Mouse (Mus musculus) small intestine, adult 2 months (tissue): ENCODE data around the gene Snx20. TPM values are rescaled to one million over a fixed set of nuclear protein-coding genes. Genes with fewer than 3 reads are reported as not detected.

ENCODE experiments used
- H3K27ac ChIP-seq: fragments of 200-500 bp; 2 replicates; pipeline ENCODE4 v1.5.1; 2012; ENCODE audit warnings: low read depth, low read length, control low read depth, inconsistent platforms; ENCODE audit not compliant: insufficient read depth
- H3K27me3 ChIP-seq: fragments of 200-500 bp; 2 replicates; pipeline ENCODE4 v1.6.1; 2012; ENCODE audit warnings: mild to moderate bottlenecking, moderate library complexity, low read length, inconsistent platforms; ENCODE audit not compliant: control insufficient read depth, insufficient read depth
- H3K36me3 ChIP-seq: fragments of 200-500 bp; 2 replicates; pipeline ENCODE4 v1.6.1; 2012; ENCODE audit warnings: mild to moderate bottlenecking, low read length, control low read depth, inconsistent platforms; ENCODE audit not compliant: control insufficient read depth, insufficient read depth
- H3K4me1 ChIP-seq: fragments of 200-500 bp; 2 replicates; pipeline ENCODE4 v1.6.1; 2012; ENCODE audit warnings: low read length, inconsistent platforms, mixed read lengths; ENCODE audit not compliant: control insufficient read depth, insufficient read depth, insufficient read length
- H3K4me3 ChIP-seq: fragments of 200-500 bp; 2 replicates; pipeline ENCODE4 v1.5.1; 2012; ENCODE audit warnings: low read depth, mild to moderate bottlenecking, control low read depth, inconsistent platforms, low read length, moderate library complexity
- CTCF ChIP-seq: fragments of 200-500 bp; IDR thresholded peaks from 2 replicates; pipeline ENCODE4 v1.5.1; 2012; ENCODE audit warnings: low read depth, mild to moderate bottlenecking, control low read depth, inconsistent platforms, low read length, moderate library complexity, mixed read lengths; ENCODE audit not compliant: insufficient replicate concordance, insufficient read length; ENCODE audit errors: extremely low read depth
- POLR2A ChIP-seq: fragments of 200-500 bp; IDR thresholded peaks from 2 replicates; pipeline ENCODE4 v1.6.1; 2012; ENCODE audit warnings: low read depth, mild to moderate bottlenecking, control low read depth, inconsistent platforms, low read length, moderate library complexity
- WGBS: fragments of 180-500 bp; shearing (Covaris S2); methylation state at CpG from one replicate; pipeline ENCODE4 v1.1.7; 2018; 5-methylcytosine and 5-hydroxymethylcytosine counted together
- polyA plus RNA-seq: library from polyadenylated mRNA; depleted of rRNA; stranded (reverse); fragments of >200 nt; gene quantifications from 2 replicates; pipeline ENCODE4 v1.2.3, GENCODE M21; 2012; rRNA removed

Snx20 gene
- polyA plus RNA-seq, 1 experiment = 210 TPM

DNA sequence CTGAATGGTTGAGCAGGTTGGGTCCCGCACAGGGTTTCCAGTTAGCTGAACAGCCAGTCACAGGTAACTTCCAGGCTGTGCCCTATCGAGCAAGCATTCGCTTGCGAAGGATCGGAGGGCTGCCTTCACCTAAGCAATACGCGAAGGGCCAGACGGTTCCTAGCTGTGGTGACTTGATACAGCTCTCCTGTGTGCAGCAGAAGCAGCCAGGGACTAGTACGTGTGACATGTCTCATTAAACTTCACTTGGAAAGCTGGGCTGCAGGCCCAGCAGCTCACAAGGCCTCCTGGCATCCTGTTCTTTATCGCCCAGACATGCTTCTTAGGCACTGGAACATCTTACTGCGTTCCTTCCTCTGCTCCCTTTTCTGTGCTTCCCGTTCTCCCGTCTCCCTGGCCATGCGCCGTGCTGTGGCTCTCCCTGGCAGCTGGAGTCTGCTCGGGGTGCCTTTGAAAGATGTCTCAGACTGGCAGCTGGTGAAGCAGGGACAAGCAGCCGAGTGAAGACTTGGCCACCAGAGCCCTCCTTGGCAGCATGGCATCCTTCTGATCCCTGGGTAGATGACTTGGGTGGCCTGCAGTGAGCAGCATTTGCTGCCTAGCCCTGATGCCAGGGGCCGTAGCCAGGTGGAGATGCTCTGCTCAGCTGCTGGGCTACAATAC, 56.1 kb downstream of the Snx20 start:
- no peaks in the 10 kb centered on the region for H3K27me3 ChIP-seq
- no peaks in the 10 kb centered on the region for H3K36me3 ChIP-seq
- no peak overlapping the region for H3K4me3 ChIP-seq
- peaks cover 8% of the 10 kb centered on the region for H3K4me1 ChIP-seq
- WGBS = 68% methylated on average over 18 of the region's 18 CpGs
- H3K27ac ChIP-seq = peak overlapping the region; percentile 49; the same call in 1 of the 2 replicates
- TF ChIP-seq CTCF (no peak), POLR2A (no peak)

DNA sequence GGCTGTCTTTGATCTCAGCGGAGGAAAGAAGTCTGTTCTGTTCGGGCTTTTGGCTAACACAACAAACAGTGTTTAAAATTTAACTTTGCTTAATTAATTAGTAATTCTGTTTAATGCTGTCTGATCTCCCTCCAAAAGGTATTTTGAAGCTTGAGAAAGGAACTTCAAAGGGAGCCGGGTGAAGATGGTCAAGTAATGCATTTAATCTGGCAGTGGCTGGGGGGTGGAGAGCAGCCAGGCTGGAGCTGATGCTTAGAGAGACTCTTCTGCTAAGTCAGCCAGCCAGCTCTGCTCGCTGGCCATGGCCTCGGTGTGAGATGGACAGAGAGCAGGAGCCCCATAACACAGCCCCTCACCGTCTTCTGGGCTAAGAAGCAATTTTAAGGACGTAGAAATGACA, 56.7 kb downstream of the Snx20 start:
- TF ChIP-seq POLR2A = no peak
- no peak for TF ChIP-seq CTCF
- H3K36me3 ChIP-seq = no peaks in the 10 kb centered on the region
- 39% methylated on average over 7 of the region's 7 CpGs for WGBS
- peaks cover 8% of the 10 kb centered on the region for H3K4me1 ChIP-seq
- H3K4me3 ChIP-seq = no peak overlapping the region
- H3K27ac ChIP-seq = peak overlapping the region; percentile 49; the same call in 1 of the 2 replicates
- no peaks in the 10 kb centered on the region for H3K27me3 ChIP-seq

DNA sequence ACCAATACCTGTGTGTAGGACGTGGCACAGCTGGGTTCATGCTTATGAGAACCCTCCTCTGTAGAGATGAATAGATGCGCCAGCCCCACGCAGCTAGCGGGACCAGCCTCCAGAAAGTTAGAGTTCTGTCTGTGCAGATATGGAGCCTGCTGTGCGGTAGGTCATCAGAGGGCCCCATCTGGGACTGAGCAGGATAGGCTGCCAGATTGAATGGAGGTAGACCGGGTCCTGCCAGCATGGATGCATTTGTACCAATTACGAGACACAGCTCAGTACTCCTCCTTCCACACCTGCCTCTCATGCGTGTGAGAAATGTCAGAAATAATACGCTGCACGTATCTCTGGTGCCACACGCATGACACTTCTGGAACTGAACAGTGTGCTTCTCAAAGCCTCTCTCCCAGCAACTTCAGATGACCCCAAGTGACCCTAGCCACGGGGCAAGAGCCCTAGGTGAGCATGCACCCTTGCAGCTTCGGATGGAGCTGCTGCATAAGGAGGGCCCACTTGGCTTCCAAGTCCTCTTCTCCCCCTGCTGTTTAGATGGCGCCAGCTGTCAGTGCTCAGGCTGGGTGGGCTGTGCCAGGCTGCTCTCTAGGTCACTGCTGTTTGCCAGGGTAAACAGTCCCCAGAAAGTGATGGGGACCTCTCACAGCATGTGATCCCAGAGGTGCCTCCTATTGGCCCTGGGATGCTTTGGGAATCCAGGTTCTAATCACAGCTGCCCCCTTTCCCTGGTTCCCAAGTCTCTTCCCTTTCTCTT, 57.3 kb downstream of the Snx20 start:
- Histone ChIP-seq H3K4me1 (peaks cover 8% of the 10 kb centered on the region), H3K27ac (no peak overlapping the region), H3K4me3 (no peak overlapping the region), H3K36me3 (no peaks in the 10 kb centered on the region), H3K27me3 (no peaks in the 10 kb centered on the region)
- no peak for TF ChIP-seq POLR2A
- TF ChIP-seq CTCF = no peak
- WGBS = 75% methylated on average over 14 of the region's 14 CpGs

DNA sequence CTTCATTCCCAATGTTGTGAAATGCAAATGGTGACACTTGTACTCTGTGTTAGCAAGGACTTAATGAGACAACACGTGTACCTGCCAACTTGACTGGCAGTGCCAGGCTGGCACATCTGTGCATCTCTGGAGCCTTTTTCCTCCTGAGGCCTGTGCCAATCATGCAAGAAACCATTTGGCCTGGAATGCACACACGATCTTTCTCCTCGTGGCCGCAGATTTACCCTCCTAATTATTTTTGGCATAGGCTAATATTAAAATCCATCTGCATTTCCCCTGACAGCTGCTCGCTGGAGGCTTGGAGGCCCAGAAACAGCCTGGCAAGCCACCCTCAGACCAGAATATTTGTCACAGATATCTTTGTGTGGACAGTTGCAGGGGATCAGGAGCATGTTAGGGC, 58.3 kb downstream of the Snx20 start:
- TF ChIP-seq CTCF (no peak), POLR2A (no peak)
- H3K36me3 ChIP-seq = no peaks in the 10 kb centered on the region
- WGBS = 76% methylated on average over 5 of the region's 5 CpGs
- no peaks in the 10 kb centered on the region for H3K27me3 ChIP-seq
- H3K4me1 ChIP-seq = peaks cover 8% of the 10 kb centered on the region
- no peak overlapping the region for H3K4me3 ChIP-seq
- no peak overlapping the region for H3K27ac ChIP-seq

Other genes with a start within 250 kb of the Snx20 start
- gene Nkd1, start 114.8 kb downstream of the Snx20 start, polyA plus RNA-seq = 13.1 and 18.3 TPM in 2 replicates
- gene Nod2, start 11.2 kb upstream of the Snx20 start, polyA plus RNA-seq = 1.7 and 2.2 TPM in 2 replicates
- gene Cyld, start 60.9 kb upstream of the Snx20 start, polyA plus RNA-seq = 2.2 and 4.7 TPM in 2 replicates